Mouse (Mus musculus) lung, postnatal 10 days (tissue): Measurements from ENCODE around the gene Ugt1a5.

Source experiments
- DNase-seq: peaks from one replicate; pipeline ENCODE4 v3.0.0; 2021

Gene Ugt1a5

GRCm38 (mm10) chr1:88199996-88200395 is 34.2 kb downstream of the Ugt1a5 start:
- DNase-seq = no peak

DNA sequence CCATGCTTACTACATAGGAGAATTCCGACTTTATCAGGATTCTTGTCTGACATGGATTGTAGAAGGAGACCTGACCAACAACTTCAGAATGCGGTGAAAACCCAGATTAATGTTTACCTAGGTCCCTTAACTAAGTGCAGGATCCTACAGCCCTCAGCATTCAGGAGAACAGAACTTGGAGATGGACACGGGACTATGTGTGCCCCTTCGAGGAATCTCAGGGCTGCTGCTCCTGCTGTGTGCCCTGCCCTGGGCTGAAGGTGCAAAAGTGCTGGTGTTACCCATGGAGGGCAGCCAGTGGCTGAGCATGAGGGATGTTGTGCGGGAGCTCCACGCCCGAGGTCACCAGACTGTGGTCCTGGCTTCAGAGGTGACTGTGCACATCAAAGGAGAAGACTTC is 34.6 kb downstream of the Ugt1a5 start, which contains the start of gene Ugt1a2:
Ugt1a2 (plus strand) TSS at position 146 of the 400 bp plus-strand sequence.
- DNase-seq = no peak

- DNase-seq = peak; percentile 79
Measured at GRCm38 (mm10) chr1:88205294-88205922, 39.6 kb downstream of the Ugt1a5 start, which contains the start of gene Dnajb3. Dnajb3 (minus strand) TSS chr1:88205782.

- no peak for DNase-seq
Measured at GRCm38 (mm10) chr1:88206843-88207479, 41.1 kb downstream of the Ugt1a5 start.

GRCm38 (mm10) chr1:88211812-88212211 is 46.0 kb downstream of the Ugt1a5 start, which contains the start of gene Ugt1a1:
Ugt1a1 (plus strand) TSS chr1:88211959.
- DNase-seq = peak; percentile 12

- DNase-seq = peak; percentile 19
Measured at GRCm38 (mm10) chr1:88212341-88213045, 46.7 kb downstream of the Ugt1a5 start.

DNA sequence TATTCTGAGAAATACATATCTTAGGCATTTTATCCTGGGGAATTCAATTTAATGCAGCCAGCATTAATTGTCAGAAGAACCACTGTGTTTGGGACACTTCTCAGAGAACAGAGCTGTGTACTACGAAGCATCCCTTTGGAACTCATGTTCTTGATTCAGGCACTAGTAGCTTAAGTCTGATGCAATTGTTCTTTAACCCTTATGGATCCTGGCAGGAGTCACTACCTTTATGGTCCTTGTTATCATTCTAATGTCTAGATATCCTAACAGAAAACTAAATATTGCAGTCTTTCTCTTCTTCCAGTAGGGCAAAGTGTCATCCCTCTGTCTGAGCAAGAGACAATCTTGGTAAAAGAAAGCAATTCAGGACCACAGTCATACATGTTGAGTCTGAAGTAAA is 47.2 kb downstream of the Ugt1a5 start:
- DNase-seq = no peak

DNA sequence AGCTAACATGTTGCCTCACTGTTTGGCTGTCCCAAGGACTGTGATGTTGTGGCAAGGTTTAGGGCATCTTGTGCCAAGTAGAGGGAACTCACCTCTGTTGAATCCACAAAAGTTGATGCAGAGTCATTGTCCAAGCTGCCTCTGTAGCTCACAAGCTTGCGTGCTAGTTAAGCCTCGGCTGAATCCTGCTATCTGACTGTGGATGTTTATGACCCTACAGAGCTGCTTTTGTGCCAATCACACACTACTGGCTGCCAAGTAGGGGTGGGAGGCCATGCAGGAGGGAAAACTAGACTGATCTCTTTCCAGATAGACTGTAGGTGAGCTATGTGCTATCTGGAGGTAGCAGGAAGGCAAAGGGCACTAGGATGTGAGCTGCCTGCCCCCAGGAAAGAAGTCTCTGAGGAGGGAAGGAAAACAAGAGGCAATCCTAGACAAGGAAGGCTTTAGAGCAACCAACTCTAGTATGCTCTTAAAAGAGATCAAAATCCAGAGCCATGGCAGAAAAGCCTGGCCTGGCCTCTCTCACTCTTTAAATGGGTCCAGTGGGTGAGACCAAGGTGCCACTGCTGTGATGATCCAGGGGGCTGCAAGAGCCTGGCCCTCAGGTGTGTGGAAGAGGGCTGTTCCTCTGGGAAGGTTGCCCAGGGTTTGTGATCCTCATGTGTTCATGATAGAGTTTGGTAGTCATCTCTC is 48.1 kb downstream of the Ugt1a5 start:
- peak; percentile 30 for DNase-seq

- no peak for DNase-seq
Measured at GRCm38 (mm10) chr1:88214462-88214952, 48.7 kb downstream of the Ugt1a5 start.

- no peak for DNase-seq
Measured at GRCm38 (mm10) chr1:88215466-88216380, 49.9 kb downstream of the Ugt1a5 start.

- no peak for DNase-seq
Measured at GRCm38 (mm10) chr1:88216551-88216950, 50.7 kb downstream of the Ugt1a5 start.

- peak; percentile 9 for DNase-seq
Measured at GRCm38 (mm10) chr1:88217144-88217543, 51.3 kb downstream of the Ugt1a5 start.

GRCm38 (mm10) chr1:88217576-88217975 is 51.8 kb downstream of the Ugt1a5 start:
- DNase-seq = no peak

DNA sequence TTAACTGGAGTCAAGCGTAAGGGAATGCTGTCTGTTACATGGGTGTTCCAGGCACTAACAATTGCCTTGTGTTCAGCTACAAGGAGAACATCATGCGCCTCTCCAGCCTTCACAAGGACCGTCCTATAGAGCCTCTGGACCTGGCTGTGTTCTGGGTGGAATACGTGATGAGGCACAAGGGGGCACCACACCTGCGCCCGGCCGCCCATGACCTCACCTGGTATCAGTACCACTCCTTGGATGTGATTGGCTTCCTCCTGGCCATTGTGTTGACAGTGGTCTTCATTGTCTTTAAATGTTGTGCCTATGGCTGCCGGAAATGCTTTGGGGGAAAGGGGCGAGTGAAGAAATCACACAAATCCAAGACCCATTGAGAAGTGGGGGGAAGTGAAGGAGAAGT is 52.2 kb downstream of the Ugt1a5 start:
- DNase-seq = peak; percentile 9

DNA sequence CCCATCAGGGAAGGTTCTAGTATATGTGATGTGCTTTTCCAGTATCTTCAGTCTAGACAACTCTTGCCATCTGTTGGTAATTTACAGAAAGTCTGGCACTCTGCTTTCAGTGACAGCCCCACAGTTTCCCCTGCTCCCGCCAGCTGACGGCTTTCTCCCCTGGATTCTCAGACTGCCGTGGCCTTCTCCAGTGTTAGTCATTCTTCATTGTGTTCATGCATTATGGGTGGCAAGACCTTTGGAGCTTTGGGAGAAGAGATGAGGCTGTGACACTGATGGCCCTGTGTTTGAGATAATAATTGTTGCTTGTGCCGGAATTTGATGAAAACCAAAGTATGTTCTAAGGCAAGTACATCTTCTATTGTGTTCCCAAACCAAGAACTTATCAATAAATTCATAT is 52.8 kb downstream of the Ugt1a5 start:
- no peak for DNase-seq

DNA sequence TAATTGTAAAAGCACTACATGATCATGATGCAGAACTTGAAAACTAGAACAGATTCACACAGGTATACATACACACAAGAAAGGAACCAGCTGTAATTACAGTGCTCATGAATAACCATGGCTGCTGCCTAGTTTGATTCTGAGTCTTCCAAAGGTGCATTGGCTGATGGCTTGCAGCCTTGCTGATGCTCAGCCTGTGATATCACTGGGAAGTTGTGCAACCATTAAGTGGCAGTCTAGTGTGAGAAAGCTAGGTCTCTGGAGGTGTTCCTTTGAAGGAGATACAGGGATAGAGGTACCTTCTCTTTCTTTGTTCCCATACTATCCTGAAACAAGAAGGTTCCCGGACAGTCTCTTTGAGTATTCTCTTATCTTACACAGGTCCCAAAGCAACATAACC is 53.2 kb downstream of the Ugt1a5 start:
- no peak for DNase-seq

GRCm38 (mm10) chr1:88220336-88220735 is 54.5 kb downstream of the Ugt1a5 start:
- DNase-seq = peak; percentile 9

GRCm38 (mm10) chr1:88222216-88222615 is 56.4 kb downstream of the Ugt1a5 start:
- no peak for DNase-seq

GRCm38 (mm10) chr1:88223011-88223515 is 57.3 kb downstream of the Ugt1a5 start:
- DNase-seq = peak; percentile 18

GRCm38 (mm10) chr1:88223591-88223990 is 57.8 kb downstream of the Ugt1a5 start:
- peak; percentile 13 for DNase-seq

DNA sequence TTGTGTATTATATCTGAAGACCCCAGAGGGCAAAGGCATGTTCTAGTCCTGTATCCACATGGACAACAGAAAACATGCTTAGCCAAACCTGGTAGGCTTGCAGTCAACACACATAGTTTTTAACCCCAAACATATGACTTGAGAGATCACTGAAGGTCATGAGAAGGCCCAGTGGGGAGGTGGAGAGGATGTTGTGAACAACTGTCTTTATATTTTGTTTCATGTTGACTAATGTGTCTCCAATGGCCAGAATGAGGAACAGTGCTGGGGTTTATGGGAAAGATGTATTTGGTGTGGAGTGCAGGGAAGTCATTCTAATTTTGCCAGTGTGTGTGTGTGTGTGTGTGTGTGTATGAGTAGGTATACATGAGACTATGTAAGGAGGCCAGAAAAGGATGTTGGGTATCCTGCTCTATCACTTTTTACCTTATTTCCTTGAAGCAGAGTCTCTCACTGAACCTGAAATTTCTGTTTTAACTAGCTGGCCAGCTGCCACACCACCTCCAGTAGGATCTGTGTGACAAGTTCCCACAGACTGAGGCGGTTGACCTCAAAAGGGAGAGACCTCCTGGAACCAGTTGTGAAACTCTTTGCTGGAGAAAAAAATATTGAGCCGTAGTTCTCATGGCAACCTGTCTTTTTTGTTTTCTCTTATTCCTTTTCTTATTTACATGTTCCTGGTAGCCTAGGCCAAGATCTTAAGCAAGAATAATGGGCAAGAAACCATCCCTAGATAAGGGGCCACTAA is 58.4 kb downstream of the Ugt1a5 start:
- DNase-seq = peak; percentile 50
